Mouse (Mus musculus): ENCODE data around the gene Gm20661. TPM values are rescaled to one million over a fixed set of nuclear protein-coding genes. Genes with fewer than 3 reads are reported as not detected.

The Gm20661 gene
- polyA plus RNA-seq, 1 experiment from 2014 or later: 0.65 TPM

- H3K27me3 ChIP-seq (replicated peaks; ENCODE audit: control insufficient read depth, insufficient read depth, low read length): no peaks in the 10 kb centered on the region
- H3K4me1 ChIP-seq (replicated peaks; ENCODE audit: control insufficient read depth, insufficient read depth, low read length): peaks cover 15% of the 10 kb centered on the region
- no peaks in the 10 kb centered on the region for H3K9me3 ChIP-seq (ENCODE audit: control insufficient read depth, low read length)
- peak within 1 kb of the TSS; percentile 66 for H3K4me2 ChIP-seq (ENCODE audit: low read length)
- peak within 1 kb of the TSS; percentile 70 for H3K4me3 ChIP-seq (replicated peaks; ENCODE audit: low read length)
- H3K36me3 ChIP-seq (ENCODE audit: control insufficient read depth, insufficient read depth): no peaks in the 10 kb centered on the region
- 92% methylated on average over 10 of the region's 10 CpGs for WGBS
- peak within 1 kb of the TSS; percentile 85 for H3K27ac ChIP-seq (ENCODE audit: low read length)
- H3K9ac ChIP-seq (replicated peaks; ENCODE audit: low read depth, low read length): peak within 1 kb of the TSS; percentile 76
- no peak for ATAC-seq
Observed at GRCm38 (mm10) chr9:107949922-107950235, 33.0 kb upstream of the Gm20661 start, which contains the start of gene Traip. Traip (plus strand) TSS chr9:107950136.

- no peaks in the 10 kb centered on the region for H3K9me3 ChIP-seq (ENCODE audit: control insufficient read depth, low read length)
- 14% methylated on average over 45 of the region's 45 CpGs for WGBS
- H3K4me1 ChIP-seq (replicated peaks; ENCODE audit: control insufficient read depth, insufficient read depth, low read length): peaks cover 15% of the 10 kb centered on the region
- peak overlapping the region; percentile 76 for H3K9ac ChIP-seq (replicated peaks; ENCODE audit: low read depth, low read length)
- H3K36me3 ChIP-seq (ENCODE audit: control insufficient read depth, insufficient read depth): no peaks in the 10 kb centered on the region
- peak overlapping the region; percentile 66 for H3K4me2 ChIP-seq (ENCODE audit: low read length)
- ATAC-seq: peak; percentile 98
- H3K27ac ChIP-seq (ENCODE audit: low read length): peak overlapping the region; percentile 85
- peak overlapping the region; percentile 70 for H3K4me3 ChIP-seq (replicated peaks; ENCODE audit: low read length)
- H3K27me3 ChIP-seq (replicated peaks; ENCODE audit: control insufficient read depth, insufficient read depth, low read length): no peaks in the 10 kb centered on the region
Observed at GRCm38 (mm10) chr9:107950460-107951355, 32.1 kb upstream of the Gm20661 start.

GRCm38 (mm10) chr9:107955613-107956289 lies 27.1 kb upstream of the Gm20661 start:
- ATAC-seq: no peak
- H3K27me3 ChIP-seq (replicated peaks; ENCODE audit: control insufficient read depth, insufficient read depth, low read length): no peaks in the 10 kb centered on the region
- no peak overlapping the region for H3K4me3 ChIP-seq (replicated peaks; ENCODE audit: low read length)
- WGBS: 85% methylated on average over 6 of the region's 6 CpGs
- no peak overlapping the region for H3K9ac ChIP-seq (replicated peaks; ENCODE audit: low read depth, low read length)
- no peak overlapping the region for H3K27ac ChIP-seq (ENCODE audit: low read length)
- H3K9me3 ChIP-seq (ENCODE audit: control insufficient read depth, low read length): no peaks in the 10 kb centered on the region
- H3K4me2 ChIP-seq (ENCODE audit: low read length): no peak overlapping the region
- H3K4me1 ChIP-seq (replicated peaks; ENCODE audit: control insufficient read depth, insufficient read depth, low read length): peaks cover 9% of the 10 kb centered on the region
- H3K36me3 ChIP-seq (ENCODE audit: control insufficient read depth, insufficient read depth): no peaks in the 10 kb centered on the region

- peaks cover 13% of the 10 kb centered on the region for H3K4me1 ChIP-seq (replicated peaks; ENCODE audit: control insufficient read depth, insufficient read depth, low read length)
- no peak overlapping the region for H3K4me3 ChIP-seq (replicated peaks; ENCODE audit: low read length)
- 36% methylated on average over 6 of the region's 6 CpGs for WGBS
- no peaks in the 10 kb centered on the region for H3K27me3 ChIP-seq (replicated peaks; ENCODE audit: control insufficient read depth, insufficient read depth, low read length)
- no peak overlapping the region for H3K4me2 ChIP-seq (ENCODE audit: low read length)
- H3K36me3 ChIP-seq (ENCODE audit: control insufficient read depth, insufficient read depth): no peaks in the 10 kb centered on the region
- no peak for ATAC-seq
- no peaks in the 10 kb centered on the region for H3K9me3 ChIP-seq (ENCODE audit: control insufficient read depth, low read length)
- H3K27ac ChIP-seq (ENCODE audit: low read length): no peak overlapping the region
- no peak overlapping the region for H3K9ac ChIP-seq (replicated peaks; ENCODE audit: low read depth, low read length)
Observed at GRCm38 (mm10) chr9:107957141-107957540, 25.7 kb upstream of the Gm20661 start.

GRCm38 (mm10) chr9:107959896-107960295 lies 23.0 kb upstream of the Gm20661 start:
- Histone ChIP-seq H3K36me3 (ENCODE audit: control insufficient read depth, insufficient read depth) (no peaks in the 10 kb centered on the region), H3K4me1 (replicated peaks; ENCODE audit: control insufficient read depth, insufficient read depth, low read length) (peaks cover 13% of the 10 kb centered on the region), H3K4me2 (ENCODE audit: low read length) (no peak overlapping the region), H3K9ac (replicated peaks; ENCODE audit: low read depth, low read length) (no peak overlapping the region), H3K27ac (ENCODE audit: low read length) (no peak overlapping the region), H3K27me3 (replicated peaks; ENCODE audit: control insufficient read depth, insufficient read depth, low read length) (no peaks in the 10 kb centered on the region), H3K4me3 (replicated peaks; ENCODE audit: low read length) (no peak overlapping the region), H3K9me3 (ENCODE audit: control insufficient read depth, low read length) (no peaks in the 10 kb centered on the region)
- no peak for ATAC-seq
- 78% methylated on average over 6 of the region's 6 CpGs for WGBS

GRCm38 (mm10) chr9:107960928-107961327 lies 21.9 kb upstream of the Gm20661 start:
- no peaks in the 10 kb centered on the region for H3K27me3 ChIP-seq (replicated peaks; ENCODE audit: control insufficient read depth, insufficient read depth, low read length)
- H3K9me3 ChIP-seq (ENCODE audit: control insufficient read depth, low read length): no peaks in the 10 kb centered on the region
- WGBS: 82% methylated on average over 4 of the region's 4 CpGs
- no peak overlapping the region for H3K4me3 ChIP-seq (replicated peaks; ENCODE audit: low read length)
- H3K4me2 ChIP-seq (ENCODE audit: low read length): no peak overlapping the region
- peaks cover 13% of the 10 kb centered on the region for H3K4me1 ChIP-seq (replicated peaks; ENCODE audit: control insufficient read depth, insufficient read depth, low read length)
- no peak overlapping the region for H3K9ac ChIP-seq (replicated peaks; ENCODE audit: low read depth, low read length)
- ATAC-seq: no peak
- no peaks in the 10 kb centered on the region for H3K36me3 ChIP-seq (ENCODE audit: control insufficient read depth, insufficient read depth)
- peak overlapping the region; percentile 83 for H3K27ac ChIP-seq (ENCODE audit: low read length)

GRCm38 (mm10) chr9:107961351-107961762 lies 21.5 kb upstream of the Gm20661 start:
- no peaks in the 10 kb centered on the region for H3K9me3 ChIP-seq (ENCODE audit: control insufficient read depth, low read length)
- WGBS: 60% methylated on average over 10 of the region's 10 CpGs
- 0 out of 2 replicates have a peak overlapping the region, but pooled peaks have one; percentile 33 for H3K9ac ChIP-seq (replicated peaks; ENCODE audit: low read depth, low read length)
- no peaks in the 10 kb centered on the region for H3K27me3 ChIP-seq (replicated peaks; ENCODE audit: control insufficient read depth, insufficient read depth, low read length)
- no peak overlapping the region for H3K4me3 ChIP-seq (replicated peaks; ENCODE audit: low read length)
- peak overlapping the region; percentile 83 for H3K27ac ChIP-seq (ENCODE audit: low read length)
- peaks cover 13% of the 10 kb centered on the region for H3K4me1 ChIP-seq (replicated peaks; ENCODE audit: control insufficient read depth, insufficient read depth, low read length)
- ATAC-seq: peak; percentile 78
- H3K36me3 ChIP-seq (ENCODE audit: control insufficient read depth, insufficient read depth): no peaks in the 10 kb centered on the region
- peak overlapping the region; percentile 25; the same call in 1 of the 2 replicates for H3K4me2 ChIP-seq (ENCODE audit: low read length)

- Histone ChIP-seq H3K27me3 (replicated peaks; ENCODE audit: control insufficient read depth, insufficient read depth, low read length) (no peaks in the 10 kb centered on the region), H3K27ac (ENCODE audit: low read length) (peak overlapping the region; percentile 83), H3K36me3 (ENCODE audit: control insufficient read depth, insufficient read depth) (no peaks in the 10 kb centered on the region), H3K4me1 (replicated peaks; ENCODE audit: control insufficient read depth, insufficient read depth, low read length) (peaks cover 13% of the 10 kb centered on the region), H3K9me3 (ENCODE audit: control insufficient read depth, low read length) (no peaks in the 10 kb centered on the region), H3K4me2 (ENCODE audit: low read length) (peak overlapping the region; percentile 25; the same call in 1 of the 2 replicates), H3K4me3 (replicated peaks; ENCODE audit: low read length) (no peak overlapping the region), H3K9ac (replicated peaks; ENCODE audit: low read depth, low read length) (no peak overlapping the region)
- ATAC-seq: peak; percentile 61
- 30% methylated on average over 5 of the region's 5 CpGs for WGBS
Observed at GRCm38 (mm10) chr9:107961881-107962280, 21.0 kb upstream of the Gm20661 start.

- WGBS: 93% methylated on average over 9 of the region's 9 CpGs
- H3K4me1 ChIP-seq (replicated peaks; ENCODE audit: control insufficient read depth, insufficient read depth, low read length): peaks cover 13% of the 10 kb centered on the region
- H3K9ac ChIP-seq (replicated peaks; ENCODE audit: low read depth, low read length): no peak overlapping the region
- H3K27ac ChIP-seq (ENCODE audit: low read length): no peak overlapping the region
- H3K27me3 ChIP-seq (replicated peaks; ENCODE audit: control insufficient read depth, insufficient read depth, low read length): no peaks in the 10 kb centered on the region
- H3K4me3 ChIP-seq (replicated peaks; ENCODE audit: low read length): no peak overlapping the region
- no peak for ATAC-seq
- H3K4me2 ChIP-seq (ENCODE audit: low read length): no peak overlapping the region
- no peaks in the 10 kb centered on the region for H3K9me3 ChIP-seq (ENCODE audit: control insufficient read depth, low read length)
- H3K36me3 ChIP-seq (ENCODE audit: control insufficient read depth, insufficient read depth): no peaks in the 10 kb centered on the region
Observed at GRCm38 (mm10) chr9:107962916-107963315, 19.9 kb upstream of the Gm20661 start.
